Mouse (Mus musculus): ENCODE data around the gene Noxa1.

DNA sequence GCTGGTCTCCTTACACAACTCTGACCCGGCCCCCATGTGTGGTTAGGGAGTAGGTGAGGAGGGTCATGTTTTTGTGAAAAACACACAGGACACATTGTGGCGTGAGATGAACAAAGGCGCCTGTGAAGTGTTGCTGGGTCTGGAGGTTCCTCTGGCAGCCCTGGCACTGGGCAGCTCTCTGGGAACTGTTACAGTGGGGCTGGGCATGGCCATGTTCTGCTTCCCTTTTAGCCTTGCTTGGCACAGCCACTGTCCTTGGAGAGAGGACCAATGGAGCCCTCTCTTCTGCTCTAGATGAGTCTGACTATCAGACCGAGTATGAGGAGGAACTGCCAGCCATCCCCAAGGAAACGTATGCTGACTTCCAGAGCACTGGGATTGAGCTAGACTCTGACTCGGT is 41.8 kb downstream of the Noxa1 start:
- no peak for TF ChIP-seq CTCF (IDR thresholded peaks at IDR 0.05; ENCODE audit: low read depth)
- TF ChIP-seq EP300 (IDR thresholded peaks at IDR 0.05; ENCODE audit: low read depth), result no peak
